Mouse (Mus musculus) liver, adult 2 months (tissue): ENCODE data around the gene Drd1.

Experiments
- CTCF ChIP-seq: fragments of 200-500 bp; IDR thresholded peaks from 2 replicates; pipeline ENCODE4 v1.5.1; 2011; ENCODE audit warnings: low read depth, low read length, control low read depth
- POLR2A ChIP-seq: fragments of 200-500 bp; IDR thresholded peaks from 2 replicates; pipeline ENCODE4 v1.6.1; 2011; ENCODE audit warnings: low read length, control low read depth; ENCODE audit not compliant: insufficient read depth; ENCODE audit errors: extremely low read depth

GRCm38 (mm10) chr13:54055448-54055861 is at the start of gene Drd1:
- TF ChIP-seq CTCF (peak; percentile 68), POLR2A (no peak)
